Mouse (Mus musculus): Measurements from ENCODE around the gene Trim27. TPM values are rescaled to one million over a fixed set of nuclear protein-coding genes. Genes with fewer than 3 reads are reported as not detected.

Gene Trim27
- polyA plus RNA-seq, 1 experiment from 2014 or later = 82.3 TPM

GRCm38 (mm10) chr13:21195406-21196228 is 16.4 kb downstream of the Trim27 start:
- DNase-seq = no peak
- H3K4me1 ChIP-seq (replicated peaks) = peaks cover 9% of the 10 kb centered on the region
- no peak overlapping the region for H3K9ac ChIP-seq
- H3K36me3 ChIP-seq = peaks cover 47% of the 10 kb centered on the region
- WGBS (ENCODE audit: insufficient replicate concordance) = 71% methylated on average over 10 of the region's 10 CpGs
- H3K9me3 ChIP-seq (replicated peaks) = no peaks in the 10 kb centered on the region
- H3K27me3 ChIP-seq = no peaks in the 10 kb centered on the region
- no peak for ATAC-seq (ENCODE audit: low read depth)
- H3K4me2 ChIP-seq = no peak overlapping the region
- H3K4me3 ChIP-seq (replicated peaks) = no peak overlapping the region
- H3K27ac ChIP-seq = no peak overlapping the region

DNA sequence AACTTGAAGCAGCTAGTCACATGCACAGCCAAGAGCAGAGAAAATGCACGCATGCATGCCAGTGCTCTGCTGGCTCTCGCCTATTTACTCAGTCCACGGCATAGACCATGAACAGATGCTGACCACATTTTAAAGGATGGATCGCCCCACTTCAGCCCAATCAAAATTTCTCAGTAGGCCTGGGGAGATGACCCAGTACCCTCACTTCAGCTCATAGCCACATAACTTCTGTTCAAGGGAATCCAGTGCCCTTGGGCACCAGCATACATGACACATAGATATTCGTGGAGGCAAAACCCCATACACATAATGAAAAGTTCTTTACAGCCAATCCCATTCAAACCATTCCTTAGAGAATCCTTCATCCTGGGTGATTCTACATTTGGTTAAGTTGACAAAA is 18.5 kb downstream of the Trim27 start:
- H3K27ac ChIP-seq = no peak overlapping the region
- no peak for DNase-seq
- no peak overlapping the region for H3K9ac ChIP-seq
- no peaks in the 10 kb centered on the region for H3K9me3 ChIP-seq (replicated peaks)
- H3K36me3 ChIP-seq = peaks cover 27% of the 10 kb centered on the region
- 77% methylated on average over 5 of the region's 5 CpGs for WGBS (ENCODE audit: insufficient replicate concordance)
- H3K4me2 ChIP-seq = no peak overlapping the region
- no peak for ATAC-seq (ENCODE audit: low read depth)
- H3K27me3 ChIP-seq = no peaks in the 10 kb centered on the region
- H3K4me1 ChIP-seq (replicated peaks) = peaks cover 9% of the 10 kb centered on the region
- no peak overlapping the region for H3K4me3 ChIP-seq (replicated peaks)

DNA sequence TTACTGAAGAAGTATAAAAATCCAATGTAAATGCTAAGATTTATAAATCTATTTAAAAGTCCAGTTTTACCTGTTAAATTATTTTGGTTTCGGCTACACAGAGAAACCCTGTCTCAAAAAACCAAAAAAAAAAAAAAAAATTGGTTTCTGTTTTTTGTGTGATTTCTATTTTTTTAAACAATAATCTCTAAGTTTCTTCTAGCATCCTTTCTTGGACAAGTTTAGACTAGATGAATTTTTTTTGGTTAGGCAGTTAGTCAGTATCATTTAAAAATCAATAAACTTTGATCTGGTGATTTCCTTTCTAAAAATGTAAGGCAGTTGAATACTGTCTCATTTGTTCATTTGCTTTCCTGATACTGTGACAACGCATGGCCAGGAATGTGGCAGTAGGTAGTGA is 19.1 kb downstream of the Trim27 start:
- Histone ChIP-seq H3K27me3 (no peaks in the 10 kb centered on the region), H3K4me1 (replicated peaks) (peaks cover 9% of the 10 kb centered on the region), H3K36me3 (peaks cover 21% of the 10 kb centered on the region), H3K4me3 (replicated peaks) (0 out of 2 replicates have a peak overlapping the region, but pooled peaks have one; percentile 65), H3K9ac (0 out of 2 replicates have a peak overlapping the region, but pooled peaks have one; percentile 76), H3K4me2 (peak overlapping the region; percentile 63; the same call in 1 of the 2 replicates), H3K27ac (no peak overlapping the region), H3K9me3 (replicated peaks) (no peaks in the 10 kb centered on the region)
- DNase-seq (no peak), ATAC-seq (ENCODE audit: low read depth) (no peak)
- WGBS (ENCODE audit: insufficient replicate concordance) = 66% methylated on average over 2 of the region's 2 CpGs

DNA sequence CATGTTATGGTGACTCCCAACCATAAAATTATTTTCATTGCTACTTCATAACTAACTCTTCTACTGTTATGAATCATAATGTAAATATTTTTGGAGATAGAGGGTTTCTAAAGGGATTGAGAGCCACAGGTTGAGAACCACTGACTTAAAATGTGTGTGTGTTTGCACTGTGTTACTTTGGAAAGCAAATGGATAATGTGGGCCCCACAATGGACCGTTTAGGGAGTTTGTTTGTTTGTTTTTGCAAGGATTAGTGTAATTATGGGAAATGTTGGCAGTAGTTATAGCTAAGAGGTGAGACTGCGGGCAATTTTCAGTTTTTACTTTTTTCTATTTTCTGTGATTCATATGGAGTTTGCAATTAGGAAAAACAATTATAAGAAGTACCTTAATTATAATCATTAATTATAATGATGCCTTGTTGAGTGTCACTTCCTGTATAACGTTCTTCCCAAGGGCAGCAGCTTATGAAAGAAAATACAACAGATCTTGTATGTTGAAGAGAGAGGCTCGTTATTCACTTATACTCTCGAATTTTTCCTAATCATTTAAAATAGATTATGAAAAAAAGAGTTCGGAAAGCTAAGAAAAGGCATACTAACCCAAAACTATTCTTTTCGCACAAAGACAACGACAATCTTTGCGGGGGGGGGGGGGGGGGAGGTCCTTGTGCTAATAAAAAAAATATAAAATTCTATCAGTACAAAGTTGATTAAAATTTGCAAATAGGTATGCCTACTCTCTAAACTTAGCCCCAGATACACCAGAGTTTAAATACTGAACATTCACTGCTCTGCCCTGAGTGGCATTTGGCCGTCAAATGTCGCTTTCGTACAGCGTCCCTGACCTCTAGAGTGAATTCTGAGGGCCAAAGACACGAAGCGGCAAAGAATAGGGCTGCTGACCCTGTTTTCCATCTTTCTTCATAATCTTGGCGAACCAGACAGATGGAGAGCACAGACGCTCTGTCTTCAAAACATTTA is 20.1 kb downstream of the Trim27 start:
- Histone ChIP-seq H3K27me3 (no peaks in the 10 kb centered on the region), H3K4me1 (replicated peaks) (peaks cover 9% of the 10 kb centered on the region), H3K9ac (peak overlapping the region; percentile 76), H3K9me3 (replicated peaks) (no peaks in the 10 kb centered on the region), H3K36me3 (peaks cover 13% of the 10 kb centered on the region; the same call in 1 of the 2 replicates), H3K4me3 (replicated peaks) (peak overlapping the region; percentile 65), H3K4me2 (peak overlapping the region; percentile 63), H3K27ac (peak overlapping the region; percentile 62)
- DNase-seq = no peak
- WGBS (ENCODE audit: insufficient replicate concordance) = 3% methylated on average over 17 of the region's 17 CpGs
- ATAC-seq (ENCODE audit: low read depth) = peak; percentile 80

DNA sequence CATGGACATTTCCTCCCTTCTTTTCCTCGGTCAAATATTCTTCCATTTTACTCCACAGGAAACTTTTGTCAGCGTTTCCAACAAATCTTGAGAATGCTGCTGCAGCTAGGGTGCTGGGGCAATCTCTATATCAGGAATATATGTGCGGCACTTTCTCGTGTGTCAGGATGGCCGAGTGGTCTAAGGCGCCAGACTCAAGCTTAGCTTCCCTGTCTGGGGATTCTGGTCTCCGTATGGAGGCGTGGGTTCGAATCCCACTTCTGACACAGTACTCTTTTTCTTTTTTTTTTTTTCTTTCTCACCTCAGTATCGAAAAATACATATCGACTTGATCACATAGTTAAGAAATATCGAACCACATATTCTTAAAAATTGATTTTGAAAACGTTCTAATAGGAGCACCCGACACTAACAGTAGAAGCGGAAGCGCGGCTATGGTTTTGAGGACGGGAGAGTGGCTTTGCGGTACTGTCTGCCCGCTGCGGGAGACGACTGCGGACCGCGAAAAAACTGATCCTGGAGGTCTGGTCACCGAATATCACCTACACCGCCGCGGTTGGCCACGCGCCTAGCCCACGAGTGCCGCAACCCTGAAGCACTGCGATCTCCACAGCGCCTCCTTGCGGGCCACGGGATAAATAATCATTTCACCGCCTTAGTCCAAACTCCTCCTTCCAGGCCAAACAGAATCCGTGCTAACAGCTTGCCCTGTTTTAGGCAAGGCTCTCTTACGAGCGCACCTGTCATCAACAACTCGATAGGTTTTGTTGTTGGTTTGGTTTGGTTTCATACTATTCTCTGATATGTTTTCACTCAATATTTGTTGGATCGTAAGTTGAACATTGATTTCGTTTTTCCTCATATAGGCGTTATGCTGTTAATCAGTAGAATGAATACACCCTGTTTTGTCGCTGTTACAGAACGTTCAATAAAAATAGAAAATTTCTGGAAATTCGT is 21.1 kb downstream of the Trim27 start:
- ATAC-seq (ENCODE audit: low read depth) (peak; percentile 94), DNase-seq (peak; percentile 88)
- Histone ChIP-seq H3K9ac (peak overlapping the region; percentile 76), H3K27me3 (no peaks in the 10 kb centered on the region), H3K9me3 (replicated peaks) (no peaks in the 10 kb centered on the region), H3K4me2 (peak overlapping the region; percentile 63), H3K4me1 (replicated peaks) (peaks cover 9% of the 10 kb centered on the region), H3K27ac (peak overlapping the region; percentile 62), H3K4me3 (replicated peaks) (peak overlapping the region; percentile 65), H3K36me3 (peaks cover 5% of the 10 kb centered on the region; the same call in 1 of the 2 replicates)
- 4% methylated on average over 48 of the region's 48 CpGs for WGBS (ENCODE audit: insufficient replicate concordance)

DNA sequence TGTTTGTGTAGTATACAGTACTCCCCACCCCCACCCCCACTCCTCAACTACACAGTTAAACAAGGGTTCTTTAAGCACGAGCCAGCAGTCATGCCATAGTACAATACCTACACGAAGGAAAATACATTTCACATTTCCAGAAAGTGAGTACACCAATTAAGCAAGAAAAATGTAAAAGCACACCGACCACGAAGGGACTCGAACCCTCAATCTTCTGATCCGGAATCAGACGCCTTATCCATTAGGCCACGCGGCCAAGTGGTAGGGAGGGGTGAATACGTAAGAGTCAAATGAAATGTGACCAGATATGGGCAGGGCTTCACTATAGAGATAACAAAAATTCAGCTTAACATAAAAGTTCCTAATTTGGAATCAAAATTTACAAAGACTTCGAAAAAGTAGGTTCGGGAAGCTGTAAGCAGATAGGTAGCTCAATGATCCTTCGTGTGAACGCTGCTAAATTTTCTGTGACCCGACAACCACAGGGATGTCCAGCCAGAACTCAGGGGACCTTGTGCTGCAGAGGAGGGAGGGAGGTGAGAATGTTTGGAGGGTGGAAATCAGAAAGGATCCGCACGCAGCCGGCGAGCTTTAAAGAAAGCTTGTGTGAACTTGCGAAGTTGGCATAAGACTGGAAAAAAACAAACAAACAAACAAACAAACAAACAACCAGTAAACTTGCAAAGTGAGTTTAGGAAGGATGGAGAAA is 36.2 kb downstream of the Trim27 start:
- Histone ChIP-seq H3K9ac (peak overlapping the region; percentile 42), H3K27me3 (peaks cover 6% of the 10 kb centered on the region; the same call in 1 of the 2 replicates), H3K4me2 (peak overlapping the region; percentile 72), H3K4me3 (replicated peaks) (peak overlapping the region; percentile 58), H3K9me3 (replicated peaks) (no peaks in the 10 kb centered on the region; the same call in 1 of the 2 replicates), H3K4me1 (replicated peaks) (peaks cover 7% of the 10 kb centered on the region; the same call in 1 of the 2 replicates), H3K27ac (no peak overlapping the region), H3K36me3 (no peaks in the 10 kb centered on the region)
- ATAC-seq (ENCODE audit: low read depth) = peak; percentile 86
- under 1% methylated on average over 20 of the region's 20 CpGs for WGBS (ENCODE audit: insufficient replicate concordance)
- peak; percentile 74 for DNase-seq

GRCm38 (mm10) chr13:21216781-21217180 is 37.5 kb downstream of the Trim27 start:
- no peak overlapping the region for H3K4me2 ChIP-seq
- 17% methylated on average over 1 of the region's 1 CpGs for WGBS (ENCODE audit: insufficient replicate concordance)
- peaks cover 10% of the 10 kb centered on the region for H3K4me1 ChIP-seq (replicated peaks)
- no peak overlapping the region for H3K27ac ChIP-seq
- no peaks in the 10 kb centered on the region for H3K9me3 ChIP-seq (replicated peaks)
- ATAC-seq (ENCODE audit: low read depth) = 0 out of 2 replicates have a peak, but pooled peaks have one; percentile 12
- no peak overlapping the region for H3K4me3 ChIP-seq (replicated peaks)
- no peak for DNase-seq
- H3K36me3 ChIP-seq = no peaks in the 10 kb centered on the region
- H3K27me3 ChIP-seq = peaks cover 13% of the 10 kb centered on the region; the same call in 1 of the 2 replicates
- H3K9ac ChIP-seq = no peak overlapping the region

GRCm38 (mm10) chr13:21221656-21222462 is 42.6 kb downstream of the Trim27 start:
- ATAC-seq (ENCODE audit: low read depth) (peak; percentile 71), DNase-seq (no peak)
- H3K27me3 ChIP-seq = peaks cover 13% of the 10 kb centered on the region; the same call in 1 of the 2 replicates
- H3K4me1 ChIP-seq (replicated peaks) = peaks cover 11% of the 10 kb centered on the region
- H3K9me3 ChIP-seq (replicated peaks) = no peaks in the 10 kb centered on the region
- peak overlapping the region; percentile 69 for H3K4me3 ChIP-seq (replicated peaks)
- H3K9ac ChIP-seq = peak overlapping the region; percentile 65
- H3K27ac ChIP-seq = no peak overlapping the region
- no peaks in the 10 kb centered on the region for H3K36me3 ChIP-seq
- WGBS (ENCODE audit: insufficient replicate concordance) = 6% methylated on average over 20 of the region's 20 CpGs
- H3K4me2 ChIP-seq = peak overlapping the region; percentile 80

GRCm38 (mm10) chr13:21222463-21223022 is 43.3 kb downstream of the Trim27 start:
- under 1% methylated on average over 20 of the region's 20 CpGs for WGBS (ENCODE audit: insufficient replicate concordance)
- no peaks in the 10 kb centered on the region for H3K9me3 ChIP-seq (replicated peaks)
- peak; percentile 94 for ATAC-seq (ENCODE audit: low read depth)
- H3K36me3 ChIP-seq = no peaks in the 10 kb centered on the region
- peak overlapping the region; percentile 80 for H3K4me2 ChIP-seq
- peak overlapping the region; percentile 65 for H3K9ac ChIP-seq
- H3K27me3 ChIP-seq = peaks cover 12% of the 10 kb centered on the region; the same call in 1 of the 2 replicates
- peak; percentile 83 for DNase-seq
- peak overlapping the region; percentile 69 for H3K4me3 ChIP-seq (replicated peaks)
- H3K27ac ChIP-seq = no peak overlapping the region
- H3K4me1 ChIP-seq (replicated peaks) = peaks cover 11% of the 10 kb centered on the region
